Mouse (Mus musculus): Measurements from ENCODE around the gene Ptprh. TPM values are rescaled to one million over a fixed set of nuclear protein-coding genes. Genes with fewer than 3 reads are reported as not detected.

Ptprh gene
- polyA plus RNA-seq, 1 experiment, result not detected

- TF ChIP-seq GATA1 (IDR thresholded peaks at IDR 0.05; ENCODE audit: low read length), result no peak
These were observed 89.8 kb downstream of the Ptprh start for GRCm38 (mm10) chr7:4513829-4514712.

DNA sequence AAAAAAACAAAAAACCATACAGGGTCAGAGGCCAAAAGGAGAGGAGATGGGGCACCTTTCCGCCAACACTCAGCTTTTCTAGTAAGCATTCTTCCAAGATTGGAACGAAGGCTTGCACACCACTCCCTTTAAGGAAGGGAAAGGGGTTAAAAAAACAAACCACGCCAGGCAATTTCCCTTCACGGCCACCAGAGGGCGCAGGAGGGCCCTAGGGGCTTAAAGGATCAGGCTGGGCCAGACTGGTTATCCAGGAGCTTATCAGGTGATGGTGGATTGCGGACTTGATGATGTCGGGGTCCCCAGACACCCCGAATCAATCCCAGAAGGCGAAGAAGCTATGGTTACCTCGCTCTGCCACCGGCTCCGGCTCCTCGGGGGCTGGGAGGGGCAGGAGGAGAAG is 90.6 kb downstream of the Ptprh start:
- no peak for TF ChIP-seq GATA1 (IDR thresholded peaks at IDR 0.05; ENCODE audit: low read length)

- no peak for TF ChIP-seq GATA1 (IDR thresholded peaks at IDR 0.05; ENCODE audit: low read length)
These were observed 92.2 kb downstream of the Ptprh start for GRCm38 (mm10) chr7:4511489-4512224.

- no peak for TF ChIP-seq GATA1 (IDR thresholded peaks at IDR 0.05; ENCODE audit: low read length)
These were observed 93.8 kb downstream of the Ptprh start for GRCm38 (mm10) chr7:4509863-4510608.

DNA sequence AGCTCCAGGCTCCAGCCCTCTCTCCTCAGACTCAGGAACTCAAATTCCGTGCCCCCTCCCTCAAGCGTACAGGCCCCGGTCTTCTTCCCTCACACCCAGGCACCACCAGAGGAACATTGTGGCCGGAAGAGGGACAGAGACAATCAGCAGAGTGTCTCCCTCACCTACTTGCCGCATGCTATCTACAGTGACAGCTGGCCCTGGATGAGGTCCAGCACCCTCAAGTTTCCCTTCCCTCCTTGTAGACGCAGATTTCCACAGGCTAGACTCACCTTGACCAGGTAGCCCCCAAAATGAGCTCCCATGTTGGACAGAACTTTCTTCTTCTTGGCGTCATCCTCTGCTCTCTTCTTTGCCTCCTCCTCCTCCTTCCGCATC is 95.1 kb downstream of the Ptprh start:
- no peak for TF ChIP-seq GATA1 (IDR thresholded peaks at IDR 0.05; ENCODE audit: low read length)

GRCm38 (mm10) chr7:4508062-4508738 is 95.6 kb downstream of the Ptprh start:
- TF ChIP-seq GATA1 (IDR thresholded peaks at IDR 0.05; ENCODE audit: low read length), result no peak

GRCm38 (mm10) chr7:4507220-4507619 is 96.6 kb downstream of the Ptprh start:
- TF ChIP-seq GATA1 (IDR thresholded peaks at IDR 0.05; ENCODE audit: low read length), result no peak

- no peak for TF ChIP-seq GATA1 (IDR thresholded peaks at IDR 0.05; ENCODE audit: low read length)
These were observed 99.0 kb downstream of the Ptprh start for GRCm38 (mm10) chr7:4504646-4505435.

- no peak for TF ChIP-seq GATA1 (IDR thresholded peaks at IDR 0.05; ENCODE audit: low read length)
These were observed 100.0 kb downstream of the Ptprh start for GRCm38 (mm10) chr7:4503858-4504257.

DNA sequence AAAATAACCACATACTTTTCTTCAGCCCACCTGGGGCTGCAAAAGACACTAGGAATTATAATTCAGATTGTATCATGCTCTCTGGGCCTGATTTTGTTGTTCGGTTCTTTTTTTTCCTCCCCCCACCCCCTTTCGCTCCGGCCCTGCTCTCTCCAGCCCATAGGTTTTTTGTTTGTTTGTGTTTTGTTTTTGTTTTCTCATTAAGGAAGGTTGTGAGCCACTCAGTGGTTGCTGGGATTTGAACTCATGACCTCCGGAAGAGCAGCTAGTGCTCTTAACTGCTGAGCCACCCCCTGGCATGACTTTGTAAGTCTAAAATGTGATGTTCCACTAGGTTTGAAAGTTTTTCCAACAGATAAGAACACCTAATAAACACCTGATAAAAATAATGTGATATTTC is 100.7 kb downstream of the Ptprh start:
- TF ChIP-seq GATA1 (IDR thresholded peaks at IDR 0.05; ENCODE audit: low read length), result no peak

GRCm38 (mm10) chr7:4502421-4503090 is 101.3 kb downstream of the Ptprh start:
- TF ChIP-seq GATA1 (IDR thresholded peaks at IDR 0.05; ENCODE audit: low read length), result peak; percentile 90

GRCm38 (mm10) chr7:4501558-4502397 is 102.1 kb downstream of the Ptprh start, which contains the start of gene Ppp1r12c:
TSS of gene Ppp1r12c (minus strand) at chr7:4501680.
- TF ChIP-seq GATA1 (IDR thresholded peaks at IDR 0.05; ENCODE audit: low read length), result no peak

GRCm38 (mm10) chr7:4500892-4501471 is 102.9 kb downstream of the Ptprh start:
- no peak for TF ChIP-seq GATA1 (IDR thresholded peaks at IDR 0.05; ENCODE audit: low read length)
